Mouse (Mus musculus): ENCODE results near the gene Trpv4.

The Trpv4 gene

GRCm38 (mm10) chr5:114589454-114589853, 68.8 kb downstream of the Trpv4 start:
- no peak for DNase-seq (ENCODE audit: low spot score)

- no peak for DNase-seq (ENCODE audit: low spot score)
These were observed 69.2 kb downstream of the Trpv4 start for GRCm38 (mm10) chr5:114589026-114589425.

GRCm38 (mm10) chr5:114588416-114588815, 69.8 kb downstream of the Trpv4 start:
- no peak for DNase-seq (ENCODE audit: low spot score)

GRCm38 (mm10) chr5:114587908-114588307, 70.3 kb downstream of the Trpv4 start:
- DNase-seq (ENCODE audit: low spot score) = no peak

- DNase-seq (ENCODE audit: low spot score) = no peak
These were observed 72.5 kb downstream of the Trpv4 start for GRCm38 (mm10) chr5:114585682-114586081.

GRCm38 (mm10) chr5:114584293-114585104, 73.7 kb downstream of the Trpv4 start:
- no peak for DNase-seq (ENCODE audit: low spot score)

- DNase-seq (ENCODE audit: low spot score) = no peak
These were observed 74.6 kb downstream of the Trpv4 start for GRCm38 (mm10) chr5:114583490-114584175.

GRCm38 (mm10) chr5:114583046-114583445, 75.2 kb downstream of the Trpv4 start:
- DNase-seq (ENCODE audit: low spot score) = no peak

- no peak for DNase-seq (ENCODE audit: low spot score)
These were observed 76.7 kb downstream of the Trpv4 start for GRCm38 (mm10) chr5:114581486-114581885.

- DNase-seq (ENCODE audit: low spot score) = no peak
These were observed 78.4 kb downstream of the Trpv4 start for GRCm38 (mm10) chr5:114579714-114580357.

- DNase-seq (ENCODE audit: low spot score) = no peak
These were observed 79.9 kb downstream of the Trpv4 start for GRCm38 (mm10) chr5:114578361-114578760.

- DNase-seq (ENCODE audit: low spot score) = peak; percentile 30
These were observed 82.1 kb downstream of the Trpv4 start for GRCm38 (mm10) chr5:114575986-114576605.

GRCm38 (mm10) chr5:114575530-114575929, 82.7 kb downstream of the Trpv4 start:
- no peak for DNase-seq (ENCODE audit: low spot score)

- DNase-seq (ENCODE audit: low spot score) = no peak
These were observed 83.2 kb downstream of the Trpv4 start for GRCm38 (mm10) chr5:114575010-114575409.

GRCm38 (mm10) chr5:114573920-114574628, 84.1 kb downstream of the Trpv4 start:
- DNase-seq (ENCODE audit: low spot score) = no peak

- DNase-seq (ENCODE audit: low spot score) = no peak
These were observed 85.2 kb downstream of the Trpv4 start for GRCm38 (mm10) chr5:114572997-114573396.
